Mouse (Mus musculus): Measurements from ENCODE around the gene Ermp1.
"Not testable (repeated sequence)": the region's sequence is repeated elsewhere in the genome, so short reads cannot be mapped to it uniquely, and the experiment has no call there.

Gene Ermp1

GRCm38 (mm10) chr19:29603548-29604353, 44.5 kb downstream of the Ermp1 start:
- no peak for DNase-seq (ENCODE audit: low spot score)

- no peak for DNase-seq (ENCODE audit: low spot score)
These were observed 49.2 kb downstream of the Ermp1 start for GRCm38 (mm10) chr19:29598981-29599380.

GRCm38 (mm10) chr19:29596985-29597384, 51.2 kb downstream of the Ermp1 start:
- DNase-seq (ENCODE audit: low spot score), result no peak

DNA sequence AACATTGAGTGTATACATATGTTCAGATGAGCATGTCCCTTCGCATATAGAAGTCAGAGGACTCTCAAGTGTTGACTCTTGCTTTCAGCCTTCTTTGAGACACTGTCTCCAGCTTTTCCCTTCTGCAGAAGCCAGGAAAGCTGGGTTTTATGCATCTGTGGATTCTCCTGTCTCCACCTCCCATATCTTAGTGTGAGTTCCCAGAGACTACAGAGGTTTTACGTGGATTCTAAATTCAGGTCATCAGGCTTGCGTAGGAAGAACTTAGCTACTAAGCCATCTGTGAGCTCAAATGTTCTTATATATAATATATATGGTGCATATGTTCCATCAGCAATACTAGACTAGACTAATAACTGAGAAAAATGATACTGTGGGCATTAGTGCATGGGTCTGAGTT, 51.9 kb downstream of the Ermp1 start:
- no peak for DNase-seq (ENCODE audit: low spot score)

DNA sequence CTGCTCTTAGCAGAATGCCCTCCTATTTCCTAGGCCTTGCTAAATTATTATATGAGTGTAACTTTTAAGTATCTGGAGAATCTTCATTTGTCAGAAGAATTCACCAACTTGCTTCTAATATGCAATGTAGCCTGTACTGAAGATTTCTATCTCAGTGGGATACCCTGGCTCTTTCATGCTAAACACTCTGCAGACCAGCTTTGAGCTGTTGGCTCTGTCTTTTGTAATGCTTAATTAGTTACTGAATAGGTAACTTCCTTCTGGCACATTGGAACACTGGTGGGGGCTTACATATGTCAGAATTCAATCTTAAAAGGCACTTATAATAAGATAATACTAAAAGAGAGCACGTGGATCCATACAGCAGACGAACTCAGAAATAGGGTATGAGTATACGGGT, 54.4 kb downstream of the Ermp1 start:
- not testable (repeated sequence) for DNase-seq (ENCODE audit: low spot score)

- DNase-seq (ENCODE audit: low spot score), result no peak
These were observed 64.5 kb downstream of the Ermp1 start for GRCm38 (mm10) chr19:29583734-29584133.

- DNase-seq (ENCODE audit: low spot score), result no peak
These were observed 65.8 kb downstream of the Ermp1 start for GRCm38 (mm10) chr19:29582439-29582838.

DNA sequence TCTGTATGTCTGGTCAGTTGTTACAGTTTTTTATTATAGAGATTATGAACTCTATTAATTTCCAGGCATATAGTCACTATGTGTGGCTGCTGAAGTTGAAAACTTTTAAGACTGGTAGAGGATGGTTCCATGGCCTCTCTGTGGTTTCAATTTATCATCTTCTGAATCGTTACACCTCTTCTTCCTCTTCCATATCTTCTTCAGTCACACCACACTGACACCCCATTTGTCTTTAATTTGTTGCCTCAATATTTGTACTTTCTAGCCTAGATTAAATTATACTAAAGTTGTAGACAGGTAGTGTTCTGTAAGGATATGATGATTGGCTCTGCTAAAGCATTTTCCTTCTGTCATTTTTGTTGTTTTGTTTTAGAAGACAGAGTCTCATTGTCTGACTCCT, 81.7 kb downstream of the Ermp1 start:
- no peak for DNase-seq (ENCODE audit: low spot score)

- DNase-seq (ENCODE audit: low spot score), result no peak
These were observed 84.9 kb downstream of the Ermp1 start for GRCm38 (mm10) chr19:29563258-29563779.

- DNase-seq (ENCODE audit: low spot score), result no peak
These were observed 85.6 kb downstream of the Ermp1 start for GRCm38 (mm10) chr19:29562603-29563002.

- no peak for DNase-seq (ENCODE audit: low spot score)
These were observed 86.0 kb downstream of the Ermp1 start for GRCm38 (mm10) chr19:29562166-29562565.
